Comparison of ENCODE assay signal across 9 mouse cellular contexts in the genomic region with DNA sequence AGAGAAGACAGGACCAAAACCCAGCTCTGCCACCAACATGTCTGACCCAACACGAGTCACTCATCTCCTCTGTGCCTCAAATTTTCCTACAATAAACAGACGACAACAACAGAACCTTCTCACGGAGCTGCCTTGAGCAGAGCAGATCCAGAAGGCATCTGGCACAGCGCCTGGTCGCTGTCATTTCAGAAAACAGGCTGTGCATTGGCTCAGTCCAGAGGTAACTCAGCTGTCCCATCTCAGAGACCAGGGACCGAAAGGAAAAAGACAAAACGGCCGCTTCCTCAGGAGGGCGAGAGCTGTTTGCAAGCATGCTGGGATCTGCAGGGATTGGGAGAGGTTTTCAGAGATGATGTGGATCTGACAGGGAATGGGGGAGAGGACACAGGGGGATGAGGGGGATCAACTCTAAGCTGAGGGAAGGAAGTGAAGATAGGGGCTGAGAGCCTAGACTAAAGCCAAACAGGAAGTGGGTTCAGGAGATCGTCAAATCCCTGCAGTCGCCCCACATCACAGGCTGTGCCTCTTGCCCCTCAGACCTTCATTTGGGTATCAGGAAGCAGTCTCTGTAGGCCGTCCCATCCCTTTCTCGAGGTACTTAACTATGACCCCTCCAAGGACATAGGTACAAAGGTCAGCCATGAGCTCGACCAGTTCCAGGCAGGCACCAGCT. TPM values are rescaled to one million over a fixed set of nuclear protein-coding genes. Genes with fewer than 3 reads are reported as not detected.
DNase-seq lines count a peak whose midpoint lies in the region; ATAC-seq and TF ChIP-seq lines count a peak whose summit lies in the region.
"Had no signal": no experiment of that assay in that cellular context is flagged by ENCODE, and none has a peak within 500 bp of the region (broad histone marks: within the 10 kb centered on the region; RNA-seq: fewer than 3 reads in every experiment).

No protein-coding gene starts in this region.

- DNase-seq in layer of hippocampus, adult 2 months (ENCODE audit: low spot score in 2 of 2) = peak in 1 of 2 experiments; percentile 22
- DNase-seq in layer of hippocampus, postnatal 25 days (ENCODE audit: extremely low spot score in 1 of 2, low spot score in 1 of 2) = no peak
- peak; percentile 58 for DNase-seq in adrenal gland, postnatal 14 days
- no peak for DNase-seq in right cerebral cortex, adult 18-20 months
- no peak for DNase-seq in thymus, adult 2 months
- no peak for DNase-seq in urinary bladder, postnatal 36 days (ENCODE audit: low spot score in 2 of 2)

- H3K36me3 ChIP-seq in embryonic facial prominence, embryonic 15.5 days = no peaks in the 10 kb centered on the region
- peaks cover 78% of the 10 kb centered on the region for H3K36me3 ChIP-seq in liver, embryonic 12.5 days
- no peaks in the 10 kb centered on the region for H3K36me3 ChIP-seq in thymus, adult 2 months (ENCODE audit: control insufficient read depth, insufficient read depth, low read length)
- H3K36me3 ChIP-seq: midbrain, embryonic 12.5 days had no signal

- peak overlapping the region; percentile 53 for H3K27ac ChIP-seq in layer of hippocampus, adult 2 months
- 0 out of 2 replicates have a peak overlapping the region, but pooled peaks have one; percentile 22 for H3K27ac ChIP-seq in embryonic facial prominence, embryonic 15.5 days (replicated peaks)
- H3K27ac ChIP-seq in liver, embryonic 12.5 days = peak overlapping the region; percentile 99
- H3K27ac ChIP-seq in thymus, adult 2 months (ENCODE audit: control insufficient read depth, insufficient read depth, low read length) = no peak overlapping the region
- H3K27ac ChIP-seq: midbrain, embryonic 12.5 days had no signal

- peaks cover 12% of the 10 kb centered on the region for H3K4me1 ChIP-seq in embryonic facial prominence, embryonic 15.5 days
- H3K4me1 ChIP-seq in liver, embryonic 12.5 days = peaks cover 84% of the 10 kb centered on the region
- peaks cover 22% of the 10 kb centered on the region for H3K4me1 ChIP-seq in thymus, adult 2 months (replicated peaks; ENCODE audit: control insufficient read depth, insufficient read depth, low read length)

- no peak overlapping the region for H3K4me3 ChIP-seq in layer of hippocampus, adult 2 months
- no peak overlapping the region for H3K4me3 ChIP-seq in embryonic facial prominence, embryonic 15.5 days (replicated peaks)
- peak overlapping the region; percentile 74 for H3K4me3 ChIP-seq in liver, embryonic 12.5 days
- H3K4me3 ChIP-seq in thymus, adult 2 months (ENCODE audit: control insufficient read depth, insufficient read depth, low read length) = no peak overlapping the region
- H3K4me3 ChIP-seq: midbrain, embryonic 12.5 days had no signal

- 54% methylated on average over 14 of the region's 14 CpGs for WGBS in embryonic facial prominence, embryonic 15.5 days
- WGBS in liver, embryonic 12.5 days (ENCODE audit: insufficient replicate concordance) = 39% methylated on average over 14 of the region's 14 CpGs
- WGBS in thymus, adult 2 months = 58% methylated on average over 14 of the region's 14 CpGs

- no peak overlapping the region for H3K4me2 ChIP-seq in embryonic facial prominence, embryonic 15.5 days (replicated peaks)
- H3K4me2 ChIP-seq in liver, embryonic 12.5 days = peak overlapping the region; percentile 82
- H3K4me2 ChIP-seq: midbrain, embryonic 12.5 days had no signal

- H3K9me3 ChIP-seq in embryonic facial prominence, embryonic 15.5 days (replicated peaks) = no peaks in the 10 kb centered on the region
- peaks cover 7% of the 10 kb centered on the region; the same call in 1 of the 2 replicates for H3K9me3 ChIP-seq in liver, embryonic 12.5 days (replicated peaks)
- H3K9me3 ChIP-seq: midbrain, embryonic 12.5 days had no signal

- no peak overlapping the region for H3K9ac ChIP-seq in embryonic facial prominence, embryonic 15.5 days
- H3K9ac ChIP-seq in liver, embryonic 12.5 days = peak overlapping the region; percentile 95
- H3K9ac ChIP-seq: midbrain, embryonic 12.5 days had no signal

- no peaks in the 10 kb centered on the region for H3K27me3 ChIP-seq in embryonic facial prominence, embryonic 15.5 days
- no peaks in the 10 kb centered on the region for H3K27me3 ChIP-seq in liver, embryonic 12.5 days (replicated peaks)
- no peaks in the 10 kb centered on the region; the same call in 1 of the 2 replicates for H3K27me3 ChIP-seq in thymus, adult 2 months (ENCODE audit: control insufficient read depth, insufficient read depth, low read length)

- no peak for TF ChIP-seq POLR2A in thymus, adult 2 months (IDR thresholded peaks at IDR 0.05; ENCODE audit: control insufficient read depth, extremely low read depth, insufficient read depth, low read length, poor library complexity)

- ATAC-seq in embryonic facial prominence, embryonic 15.5 days (ENCODE audit: insufficient number of reproducible peaks, low FRiP score, low TSS enrichment, low read depth) = no peak
- ATAC-seq in liver, embryonic 12.5 days = no peak

- TF ChIP-seq CTCF in layer of hippocampus, adult 2 months (conservative IDR thresholded peaks at IDR 0.05) = no peak
- TF ChIP-seq CTCF in thymus, adult 2 months (IDR thresholded peaks at IDR 0.05; ENCODE audit: borderline replicate concordance, control insufficient read depth, extremely low read depth, insufficient read depth, low read length, poor library complexity) = no peak

RNA-seq across cellular contexts. Expression of a gene that starts 4.6 kb away (rescaled TPM):
- 10 to 100 TPM; 16.9 to 17.9 TPM for total RNA-seq in layer of hippocampus, adult 2 months (2021)
- total RNA-seq in layer of hippocampus, postnatal 25 days (2021) = 10 to 100 TPM; 19.2 to 20.0 TPM
- 19.4 and 19.6 TPM in 2 replicates for total RNA-seq in adrenal gland, postnatal 14 days (2021)
- polyA plus RNA-seq in embryonic facial prominence, embryonic 15.5 days (2015; fragmentation: Nextera tagmentation; extraction: Ambion mirVana) = 14.1 and 14.8 TPM in 2 replicates
- 191 and 196 TPM in 2 replicates for polyA plus RNA-seq in liver, embryonic 12.5 days (2016; fragmentation: Nextera tagmentation; extraction: Ambion mirVana)
- 5.4 and 5.5 TPM in 2 replicates for polyA plus RNA-seq in thymus, adult 2 months (2012; rRNA removed)

RNA-seq across cellular contexts. Expression of a gene that starts 29.2 kb away (rescaled TPM):
- total RNA-seq in layer of hippocampus, adult 2 months (2021) = 10 to 100 TPM; 21.0 to 25.7 TPM
- 10 to 100 TPM; 21.7 to 24.3 TPM for total RNA-seq in layer of hippocampus, postnatal 25 days (2021)
- 15.3 and 16.5 TPM in 2 replicates for total RNA-seq in adrenal gland, postnatal 14 days (2021)
- polyA plus RNA-seq in embryonic facial prominence, embryonic 15.5 days (2015; fragmentation: Nextera tagmentation; extraction: Ambion mirVana) = 27.3 and 29.6 TPM in 2 replicates
- 35.8 and 36.9 TPM in 2 replicates for polyA plus RNA-seq in liver, embryonic 12.5 days (2016; fragmentation: Nextera tagmentation; extraction: Ambion mirVana)
- polyA plus RNA-seq in thymus, adult 2 months (2012; rRNA removed) = 15.9 and 19.8 TPM in 2 replicates

RNA-seq across cellular contexts. Expression of a gene that starts 42.9 kb away (rescaled TPM):
- 10 to 100 TPM; 21.1 to 21.9 TPM for total RNA-seq in layer of hippocampus, adult 2 months (2021)
- 10 to 100 TPM; 20.0 to 20.5 TPM for total RNA-seq in layer of hippocampus, postnatal 25 days (2021)
- total RNA-seq in adrenal gland, postnatal 14 days (2021) = 25.4 and 27.7 TPM in 2 replicates
- polyA plus RNA-seq in embryonic facial prominence, embryonic 15.5 days (2015; fragmentation: Nextera tagmentation; extraction: Ambion mirVana) = 36.0 and 36.2 TPM in 2 replicates
- 47.2 and 48.0 TPM in 2 replicates for polyA plus RNA-seq in liver, embryonic 12.5 days (2016; fragmentation: Nextera tagmentation; extraction: Ambion mirVana)
- polyA plus RNA-seq in thymus, adult 2 months (2012; rRNA removed) = 96.5 and 106 TPM in 2 replicates

RNA-seq across cellular contexts. Expression of a gene that starts 43.0 kb away (rescaled TPM):
- 10 to 100 TPM; 11.2 to 12.3 TPM for total RNA-seq in layer of hippocampus, adult 2 months (2021)
- 10 to 100 TPM; 11.5 TPM for total RNA-seq in layer of hippocampus, postnatal 25 days (2021)
- total RNA-seq in adrenal gland, postnatal 14 days (2021) = 12.5 and 13.7 TPM in 2 replicates
- 5.0 and 5.7 TPM in 2 replicates for polyA plus RNA-seq in embryonic facial prominence, embryonic 15.5 days (2015; fragmentation: Nextera tagmentation; extraction: Ambion mirVana)
- 5.9 and 7.2 TPM in 2 replicates for polyA plus RNA-seq in liver, embryonic 12.5 days (2016; fragmentation: Nextera tagmentation; extraction: Ambion mirVana)
- polyA plus RNA-seq in thymus, adult 2 months (2012; rRNA removed) = 16.2 and 20.0 TPM in 2 replicates
